Mouse (Mus musculus): ENCODE data around the gene Nupl1.

GRCm38 (mm10) chr14:60195999-60196398 lies 55.2 kb downstream of the Nupl1 start:
- TF ChIP-seq CTCF (IDR thresholded peaks at IDR 0.05; ENCODE audit: low read depth, low read length) (no peak), EP300 (IDR thresholded peaks at IDR 0.05; ENCODE audit: insufficient read depth, low read depth, low read length) (no peak), POLR2A (IDR thresholded peaks at IDR 0.05; ENCODE audit: insufficient read depth, low read length) (no peak)

Data from ES-Bruce4 (cell line).